Mouse (Mus musculus) kidney, postnatal 25 days (tissue): ENCODE measurements around the gene Cdh18.

ENCODE experiments used
- DNase-seq, 2 experiments: peaks; one replicate each; pipeline ENCODE4 v3.0.0; 2021; ENCODE audit warnings: mixed read lengths in 2 of 2

Gene Cdh18

GRCm38 (mm10) chr15:23470527-23471475 lies 922.0 kb downstream of the Cdh18 start:
- DNase-seq, result no peak

- DNase-seq, result peak in 1 of 2 experiments; percentile 11
Measured at GRCm38 (mm10) chr15:23486306-23486705, 937.5 kb downstream of the Cdh18 start.

DNA sequence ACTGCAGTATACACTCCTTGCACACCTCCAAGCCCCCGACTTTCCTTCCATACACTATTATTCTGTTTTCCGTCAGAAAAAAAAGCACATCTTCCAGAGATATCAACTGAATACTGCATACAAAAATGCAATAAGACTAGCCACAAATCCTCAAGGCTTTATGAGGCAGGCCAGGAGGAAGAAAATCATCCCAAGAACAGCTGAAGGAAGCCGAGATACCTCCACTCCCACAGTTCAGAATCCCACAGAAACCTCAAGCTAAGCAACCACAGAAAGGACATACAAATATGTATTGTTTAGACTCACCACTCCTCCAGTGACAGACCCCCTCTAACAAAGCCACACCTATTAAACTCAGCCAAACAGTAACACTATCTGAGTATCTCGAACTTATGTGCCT lies 957.7 kb downstream of the Cdh18 start:
- DNase-seq, result no peak

DNA sequence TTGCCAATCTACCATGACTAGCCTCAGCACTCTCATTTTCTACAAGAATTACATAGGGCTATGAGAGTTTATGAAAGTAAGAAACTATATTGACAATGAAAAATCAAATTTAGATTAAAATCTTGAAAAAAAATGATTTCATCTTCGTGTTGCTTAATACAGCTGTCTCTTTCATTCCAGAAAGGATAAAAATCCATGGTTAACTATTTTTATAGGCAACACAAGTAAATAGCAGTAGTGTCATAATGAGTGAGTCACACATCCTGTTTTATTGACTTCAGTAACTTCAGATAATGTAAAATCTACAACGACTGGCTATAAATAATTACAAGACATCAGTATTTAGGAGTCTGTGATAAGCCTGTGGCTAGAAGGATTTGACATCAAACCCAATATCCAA lies 960.9 kb downstream of the Cdh18 start:
- no peak for DNase-seq

GRCm38 (mm10) chr15:23515786-23516185 lies 967.0 kb downstream of the Cdh18 start:
- no peak for DNase-seq

DNA sequence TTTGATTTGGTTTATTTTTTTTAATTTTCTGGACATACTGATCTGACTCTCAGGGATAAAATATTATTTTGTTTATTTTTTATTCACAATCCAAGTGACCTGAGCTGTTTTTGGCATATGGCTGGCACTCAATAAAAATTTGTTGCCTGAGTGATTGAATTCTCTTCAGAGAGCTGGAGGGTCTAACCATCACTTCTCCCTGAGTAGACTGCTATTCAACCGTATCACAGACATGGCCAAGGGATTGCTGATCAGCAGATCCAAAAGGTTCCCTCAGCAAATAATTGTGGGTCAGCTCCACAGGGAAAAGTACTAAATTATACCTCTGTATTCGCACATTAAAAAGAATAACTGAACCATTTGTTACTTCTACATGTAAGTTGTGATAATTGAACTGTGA lies 969.3 kb downstream of the Cdh18 start:
- no peak for DNase-seq
